Mouse (Mus musculus): ENCODE data around the gene Hjurp. TPM values are rescaled to one million over a fixed set of nuclear protein-coding genes. Genes with fewer than 3 reads are reported as not detected.

Hjurp gene
- polyA plus RNA-seq, 1 experiment from 2014 or later = 174 TPM

DNA sequence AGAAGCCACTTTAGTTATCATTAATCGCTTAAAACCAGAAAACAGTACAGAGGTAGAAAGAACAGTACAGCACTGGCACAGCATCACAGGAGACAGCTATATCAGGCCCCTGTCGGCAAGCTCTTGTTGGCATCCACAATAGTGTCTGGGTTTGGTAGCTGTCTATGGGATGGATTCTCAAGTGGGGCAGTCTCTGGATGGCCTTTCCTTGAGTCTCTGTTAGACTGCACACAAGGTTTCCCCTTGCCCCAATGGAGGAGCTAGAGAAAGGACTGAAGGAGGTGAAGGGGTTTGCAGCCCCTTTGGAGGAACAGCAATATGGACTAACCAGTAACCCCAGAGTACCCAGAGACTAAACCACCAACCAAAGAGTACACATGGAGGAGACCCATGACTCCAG lies 14.6 kb upstream of the Hjurp start:
- ATAC-seq (ENCODE audit: insufficient number of reproducible peaks, low FRiP score, low TSS enrichment, low read depth) (no peak), DNase-seq (ENCODE audit: low spot score) (peak; percentile 24)
- 50% methylated on average over 2 of the region's 2 CpGs for WGBS
- H3K4me1 ChIP-seq (ENCODE audit: control insufficient read depth, insufficient read depth, low read length) = no peaks in the 10 kb centered on the region
- H3K9me3 ChIP-seq (ENCODE audit: control insufficient read depth, low read length) = peaks cover 47% of the 10 kb centered on the region
- H3K9ac ChIP-seq (ENCODE audit: low read length) = no peak overlapping the region
- H3K27ac ChIP-seq (replicated peaks; ENCODE audit: low read depth, low read length) = no peak overlapping the region
- no peak overlapping the region for H3K4me3 ChIP-seq (ENCODE audit: low read depth, low read length)
- H3K4me2 ChIP-seq (ENCODE audit: low read depth, severe bottlenecking) = no peak overlapping the region
- H3K36me3 ChIP-seq (ENCODE audit: control insufficient read depth, insufficient read depth, low read length) = no peaks in the 10 kb centered on the region
- no peaks in the 10 kb centered on the region for H3K27me3 ChIP-seq (ENCODE audit: control insufficient read depth, insufficient read depth, low read length)

DNA sequence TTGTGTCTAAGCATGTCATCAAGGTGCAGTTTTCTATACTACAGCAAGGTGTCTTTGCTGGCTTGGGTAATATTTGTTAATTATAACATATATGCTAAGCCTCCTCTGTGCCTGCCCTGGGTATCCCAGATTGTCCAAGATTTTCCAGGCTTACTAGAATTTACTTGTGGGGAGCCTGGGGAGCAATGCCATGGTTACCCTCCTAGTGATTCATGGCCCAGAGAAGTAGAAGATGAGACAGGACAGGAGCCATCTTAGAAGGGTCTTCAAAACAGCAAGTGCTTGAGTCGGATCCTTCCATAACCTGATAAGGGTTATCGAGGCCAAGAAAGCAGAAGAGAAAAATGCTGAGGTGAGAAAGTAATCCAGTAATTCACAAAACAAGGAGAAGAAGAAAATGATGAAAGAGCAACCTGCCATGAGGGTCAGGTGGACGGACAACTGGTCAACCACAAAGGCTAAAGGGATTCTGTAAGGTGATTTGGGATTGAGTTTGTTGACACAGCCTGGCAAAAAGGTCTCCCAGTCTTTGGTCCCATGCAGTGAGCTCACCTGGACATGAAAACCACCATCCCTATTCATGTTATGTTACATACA lies 14.1 kb upstream of the Hjurp start:
- WGBS = 67% methylated on average over 3 of the region's 3 CpGs
- Histone ChIP-seq H3K9ac (ENCODE audit: low read length) (no peak overlapping the region), H3K9me3 (ENCODE audit: control insufficient read depth, low read length) (peaks cover 51% of the 10 kb centered on the region), H3K4me1 (ENCODE audit: control insufficient read depth, insufficient read depth, low read length) (no peaks in the 10 kb centered on the region), H3K27me3 (ENCODE audit: control insufficient read depth, insufficient read depth, low read length) (no peaks in the 10 kb centered on the region), H3K4me3 (ENCODE audit: low read depth, low read length) (no peak overlapping the region), H3K4me2 (ENCODE audit: low read depth, severe bottlenecking) (no peak overlapping the region), H3K27ac (replicated peaks; ENCODE audit: low read depth, low read length) (no peak overlapping the region), H3K36me3 (ENCODE audit: control insufficient read depth, insufficient read depth, low read length) (no peaks in the 10 kb centered on the region)
- DNase-seq (ENCODE audit: low spot score) = peak; percentile 22
- no peak for ATAC-seq (ENCODE audit: insufficient number of reproducible peaks, low FRiP score, low TSS enrichment, low read depth)

GRCm38 (mm10) chr1:88290511-88290910 lies 13.1 kb upstream of the Hjurp start:
- Histone ChIP-seq H3K36me3 (ENCODE audit: control insufficient read depth, insufficient read depth, low read length) (no peaks in the 10 kb centered on the region), H3K27me3 (ENCODE audit: control insufficient read depth, insufficient read depth, low read length) (no peaks in the 10 kb centered on the region), H3K9ac (ENCODE audit: low read length) (no peak overlapping the region), H3K4me3 (ENCODE audit: low read depth, low read length) (no peak overlapping the region), H3K4me1 (ENCODE audit: control insufficient read depth, insufficient read depth, low read length) (no peaks in the 10 kb centered on the region), H3K9me3 (ENCODE audit: control insufficient read depth, low read length) (peaks cover 48% of the 10 kb centered on the region), H3K27ac (replicated peaks; ENCODE audit: low read depth, low read length) (no peak overlapping the region), H3K4me2 (ENCODE audit: low read depth, severe bottlenecking) (no peak overlapping the region)
- ATAC-seq (ENCODE audit: insufficient number of reproducible peaks, low FRiP score, low TSS enrichment, low read depth) (no peak), DNase-seq (ENCODE audit: low spot score) (peak; percentile 23)
- WGBS = 75% methylated on average over 1 of the region's 1 CpGs

GRCm38 (mm10) chr1:88289917-88290316 lies 12.5 kb upstream of the Hjurp start:
- no peaks in the 10 kb centered on the region for H3K27me3 ChIP-seq (ENCODE audit: control insufficient read depth, insufficient read depth, low read length)
- H3K27ac ChIP-seq (replicated peaks; ENCODE audit: low read depth, low read length) = no peak overlapping the region
- H3K36me3 ChIP-seq (ENCODE audit: control insufficient read depth, insufficient read depth, low read length) = no peaks in the 10 kb centered on the region
- peaks cover 49% of the 10 kb centered on the region for H3K9me3 ChIP-seq (ENCODE audit: control insufficient read depth, low read length)
- no peak overlapping the region for H3K4me2 ChIP-seq (ENCODE audit: low read depth, severe bottlenecking)
- DNase-seq (ENCODE audit: low spot score) (peak; percentile 76), ATAC-seq (ENCODE audit: insufficient number of reproducible peaks, low FRiP score, low TSS enrichment, low read depth) (no peak)
- H3K9ac ChIP-seq (ENCODE audit: low read length) = no peak overlapping the region
- H3K4me1 ChIP-seq (ENCODE audit: control insufficient read depth, insufficient read depth, low read length) = no peaks in the 10 kb centered on the region
- H3K4me3 ChIP-seq (ENCODE audit: low read depth, low read length) = no peak overlapping the region
- WGBS = 40% methylated on average over 4 of the region's 4 CpGs

DNA sequence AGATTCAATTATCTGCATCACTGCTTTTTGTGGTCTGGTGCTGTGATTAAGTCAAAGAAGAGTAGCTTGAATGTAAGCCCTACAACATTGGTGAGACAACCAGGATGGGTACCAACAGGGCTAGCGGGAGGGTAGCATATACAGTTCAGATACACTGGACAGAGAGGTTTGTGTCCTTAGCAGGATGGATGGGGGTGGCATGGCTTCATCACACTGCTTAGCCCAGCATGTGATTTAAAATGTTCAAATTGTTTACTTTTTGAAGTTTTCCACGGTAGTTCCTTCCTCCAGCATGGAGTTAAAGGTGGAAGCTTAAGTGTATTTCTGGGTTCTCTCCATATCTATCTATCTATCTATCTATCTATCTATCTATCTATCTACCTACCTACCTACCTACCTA lies 11.7 kb upstream of the Hjurp start:
- Histone ChIP-seq H3K4me2 (ENCODE audit: low read depth, severe bottlenecking) (no peak overlapping the region), H3K9me3 (ENCODE audit: control insufficient read depth, low read length) (peaks cover 52% of the 10 kb centered on the region), H3K36me3 (ENCODE audit: control insufficient read depth, insufficient read depth, low read length) (no peaks in the 10 kb centered on the region), H3K9ac (ENCODE audit: low read length) (no peak overlapping the region), H3K27ac (replicated peaks; ENCODE audit: low read depth, low read length) (no peak overlapping the region), H3K4me1 (ENCODE audit: control insufficient read depth, insufficient read depth, low read length) (no peaks in the 10 kb centered on the region), H3K4me3 (ENCODE audit: low read depth, low read length) (no peak overlapping the region), H3K27me3 (ENCODE audit: control insufficient read depth, insufficient read depth, low read length) (no peaks in the 10 kb centered on the region)
- WGBS = 49% methylated on average over 2 of the region's 2 CpGs
- DNase-seq (ENCODE audit: low spot score) (no peak), ATAC-seq (ENCODE audit: insufficient number of reproducible peaks, low FRiP score, low TSS enrichment, low read depth) (no peak)

DNA sequence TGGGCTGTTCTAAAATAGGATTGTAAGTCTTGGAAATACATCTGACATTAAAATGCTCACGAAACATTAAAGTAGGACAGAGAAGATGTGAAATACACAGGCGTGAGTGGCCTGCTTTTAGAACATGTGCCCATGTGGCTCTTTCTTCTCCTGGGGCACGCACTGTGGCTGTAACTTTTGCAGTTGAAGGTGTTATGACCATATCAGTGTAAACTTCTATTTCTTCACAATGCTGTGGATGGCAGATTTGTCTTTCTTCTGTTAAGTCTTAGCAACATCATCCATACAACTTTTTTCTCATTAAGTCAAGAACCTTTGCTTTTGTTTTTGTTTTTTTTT lies 11.3 kb upstream of the Hjurp start:
- WGBS = 73% methylated on average over 3 of the region's 3 CpGs
- Histone ChIP-seq H3K27ac (replicated peaks; ENCODE audit: low read depth, low read length) (no peak overlapping the region), H3K27me3 (ENCODE audit: control insufficient read depth, insufficient read depth, low read length) (no peaks in the 10 kb centered on the region), H3K9ac (ENCODE audit: low read length) (no peak overlapping the region), H3K4me1 (ENCODE audit: control insufficient read depth, insufficient read depth, low read length) (no peaks in the 10 kb centered on the region), H3K36me3 (ENCODE audit: control insufficient read depth, insufficient read depth, low read length) (no peaks in the 10 kb centered on the region), H3K4me2 (ENCODE audit: low read depth, severe bottlenecking) (no peak overlapping the region), H3K9me3 (ENCODE audit: control insufficient read depth, low read length) (peaks cover 56% of the 10 kb centered on the region), H3K4me3 (ENCODE audit: low read depth, low read length) (no peak overlapping the region)
- ATAC-seq (ENCODE audit: insufficient number of reproducible peaks, low FRiP score, low TSS enrichment, low read depth) = no peak
- no peak for DNase-seq (ENCODE audit: low spot score)

GRCm38 (mm10) chr1:88288056-88288788 lies 10.8 kb upstream of the Hjurp start:
- 40% methylated on average over 3 of the region's 3 CpGs for WGBS
- no peaks in the 10 kb centered on the region for H3K4me1 ChIP-seq (ENCODE audit: control insufficient read depth, insufficient read depth, low read length)
- H3K4me3 ChIP-seq (ENCODE audit: low read depth, low read length) = no peak overlapping the region
- ATAC-seq (ENCODE audit: insufficient number of reproducible peaks, low FRiP score, low TSS enrichment, low read depth) (no peak), DNase-seq (ENCODE audit: low spot score) (no peak)
- H3K27ac ChIP-seq (replicated peaks; ENCODE audit: low read depth, low read length) = no peak overlapping the region
- H3K9ac ChIP-seq (ENCODE audit: low read length) = no peak overlapping the region
- H3K9me3 ChIP-seq (ENCODE audit: control insufficient read depth, low read length) = peaks cover 61% of the 10 kb centered on the region
- H3K36me3 ChIP-seq (ENCODE audit: control insufficient read depth, insufficient read depth, low read length) = no peaks in the 10 kb centered on the region
- no peaks in the 10 kb centered on the region for H3K27me3 ChIP-seq (ENCODE audit: control insufficient read depth, insufficient read depth, low read length)
- H3K4me2 ChIP-seq (ENCODE audit: low read depth, severe bottlenecking) = no peak overlapping the region

DNA sequence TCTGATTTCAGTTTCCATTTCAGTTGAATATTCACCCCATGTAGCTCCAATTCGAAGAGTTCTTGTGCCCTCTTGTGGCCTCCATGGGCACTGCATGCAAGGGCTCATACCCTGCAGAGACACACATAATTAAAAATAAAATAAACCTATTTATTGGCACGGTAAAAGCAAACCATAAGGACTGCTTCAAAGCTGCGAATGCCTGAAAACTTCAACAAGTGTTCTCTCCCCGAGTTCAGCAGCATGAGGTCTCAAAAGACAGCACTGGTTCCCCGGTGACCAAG lies 10.2 kb upstream of the Hjurp start:
- DNase-seq (ENCODE audit: low spot score) (peak; percentile 86), ATAC-seq (ENCODE audit: insufficient number of reproducible peaks, low FRiP score, low TSS enrichment, low read depth) (no peak)
- WGBS = 37% methylated on average over 5 of the region's 5 CpGs
- H3K9me3 ChIP-seq (ENCODE audit: control insufficient read depth, low read length) = peaks cover 67% of the 10 kb centered on the region
- H3K27me3 ChIP-seq (ENCODE audit: control insufficient read depth, insufficient read depth, low read length) = no peaks in the 10 kb centered on the region
- H3K4me3 ChIP-seq (ENCODE audit: low read depth, low read length) = no peak overlapping the region
- H3K4me1 ChIP-seq (ENCODE audit: control insufficient read depth, insufficient read depth, low read length) = no peaks in the 10 kb centered on the region
- no peak overlapping the region for H3K9ac ChIP-seq (ENCODE audit: low read length)
- H3K4me2 ChIP-seq (ENCODE audit: low read depth, severe bottlenecking) = no peak overlapping the region
- no peaks in the 10 kb centered on the region for H3K36me3 ChIP-seq (ENCODE audit: control insufficient read depth, insufficient read depth, low read length)
- no peak overlapping the region for H3K27ac ChIP-seq (replicated peaks; ENCODE audit: low read depth, low read length)
